Mouse (Mus musculus) liver, adult 2 months (tissue): ENCODE data around the gene Agbl1. TPM values are rescaled to one million over a fixed set of nuclear protein-coding genes. Genes with fewer than 3 reads are reported as not detected.
A peak's percentile ranks its signal among the peaks of the same experiment; 100 is the strongest.

Experiments used
- DNase-seq: peaks from one replicate; pipeline ENCODE4 v3.0.0-alpha.2; 2011; ENCODE audit warnings: low read depth, low spot score; ENCODE audit errors: extremely low read depth
- H3K27ac ChIP-seq: fragments of 200-500 bp; replicated peaks from 2 replicates; pipeline ENCODE4 v1.5.1; 2012; ENCODE audit warnings: low read depth, mild to moderate bottlenecking, control low read depth, inconsistent platforms, low read length; ENCODE audit not compliant: insufficient read depth
- H3K27me3 ChIP-seq: fragments of 200-500 bp; 2 replicates; pipeline ENCODE4 v1.6.1; 2012; ENCODE audit warnings: mild to moderate bottlenecking, moderate library complexity, low read length, inconsistent platforms; ENCODE audit not compliant: control insufficient read depth, insufficient read depth
- H3K36me3 ChIP-seq: fragments of 200-500 bp; 2 replicates; pipeline ENCODE4 v1.6.1; 2012; ENCODE audit warnings: low read length, inconsistent platforms; ENCODE audit not compliant: control insufficient read depth, insufficient read depth
- H3K4me1 ChIP-seq: fragments of 200-500 bp; 2 replicates; pipeline ENCODE4 v1.6.1; 2011; ENCODE audit warnings: low read length; ENCODE audit not compliant: control insufficient read depth, insufficient read depth
- H3K4me3 ChIP-seq: fragments of 200-500 bp; 2 replicates; pipeline ENCODE4 v1.5.1; 2011; ENCODE audit warnings: low read depth, mild to moderate bottlenecking, control low read depth, low read length, moderate library complexity; ENCODE audit not compliant: insufficient read depth
- H3K79me2 ChIP-seq: fragments of 200-500 bp; 2 replicates; pipeline ENCODE4 v1.6.1; 2012; ENCODE audit warnings: inconsistent platforms, mild to moderate bottlenecking, low read length, moderate library complexity; ENCODE audit not compliant: control insufficient read depth, insufficient read depth
- H3K9ac ChIP-seq: fragments of 200-500 bp; 2 replicates; pipeline ENCODE4 v1.6.1; 2012; ENCODE audit warnings: low read depth, mild to moderate bottlenecking, control low read depth, inconsistent platforms, low read length
- CTCF ChIP-seq: fragments of 200-500 bp; IDR thresholded peaks from 2 replicates; pipeline ENCODE4 v1.5.1; 2011; ENCODE audit warnings: low read depth, low read length, control low read depth
- POLR2A ChIP-seq: fragments of 200-500 bp; IDR thresholded peaks from 2 replicates; pipeline ENCODE4 v1.6.1; 2011; ENCODE audit warnings: low read length, control low read depth; ENCODE audit not compliant: insufficient read depth; ENCODE audit errors: extremely low read depth
- WGBS: fragments of 180-500 bp; shearing (Covaris S2); methylation state at CpG from one replicate; pipeline ENCODE4 v1.1.7; 2018; 5-methylcytosine and 5-hydroxymethylcytosine counted together
- polyA plus RNA-seq: library from polyadenylated mRNA; depleted of rRNA; stranded (reverse); fragments of >200 nt; gene quantifications from 2 replicates; pipeline ENCODE4 v1.2.3, GENCODE M21; 2012
- total RNA-seq: library from RNA; depleted of rRNA; stranded (reverse); fragments of >200 nt; gene quantifications from 2 replicates; pipeline ENCODE4 v1.2.3, GENCODE M21; 2014

Agbl1 gene
- total and polyA plus RNA-seq, 2 experiments = not detected

DNA sequence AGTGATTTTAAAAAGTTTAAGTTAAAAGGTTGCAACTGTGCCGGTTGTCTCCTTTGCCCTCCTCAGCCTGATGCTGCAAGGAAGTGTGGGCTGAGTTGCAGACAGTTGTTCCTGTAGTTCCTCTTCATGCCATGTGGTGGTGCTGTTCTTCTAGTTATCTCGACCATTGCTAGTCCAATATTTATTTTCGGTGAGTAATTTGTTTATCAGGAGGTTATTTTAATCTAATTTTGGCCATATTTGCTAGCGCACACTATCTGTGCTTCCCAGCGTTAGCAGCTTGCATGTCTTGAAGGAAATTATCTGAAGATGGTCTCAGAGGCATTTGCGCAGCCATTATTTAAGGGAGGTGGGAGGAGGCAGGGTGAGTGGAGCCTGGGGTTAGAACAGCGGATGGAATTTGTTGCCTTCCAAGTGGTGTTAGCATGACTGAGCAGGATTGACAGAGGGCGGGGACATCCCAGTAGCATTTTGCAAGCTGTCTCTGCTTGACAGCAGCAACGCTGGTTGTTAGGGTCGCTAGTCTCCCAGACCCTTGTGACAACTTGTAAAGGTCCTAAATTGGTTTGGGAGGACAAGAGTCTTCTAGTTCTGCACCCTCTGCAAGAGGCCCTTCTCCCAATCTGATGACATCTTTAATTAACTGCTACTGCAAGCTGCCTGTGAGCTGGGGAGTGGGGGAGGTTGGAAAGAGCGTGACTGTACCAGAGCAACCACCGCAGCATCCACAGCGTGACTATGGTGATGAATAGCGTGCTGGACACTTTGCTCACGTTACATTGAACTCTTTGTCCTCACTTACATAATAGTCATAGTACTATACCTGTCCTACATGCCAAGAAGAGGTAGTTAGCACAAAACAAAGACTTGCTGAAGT is 163.5 kb downstream of the Agbl1 start:
- Histone ChIP-seq H3K9ac (no peak overlapping the region), H3K4me1 (no peaks in the 10 kb centered on the region; the same call in 1 of the 2 replicates), H3K79me2 (no peaks in the 10 kb centered on the region), H3K27me3 (no peaks in the 10 kb centered on the region), H3K4me3 (no peak overlapping the region), H3K36me3 (no peaks in the 10 kb centered on the region), H3K27ac (no peak overlapping the region)
- peak; percentile 30 for DNase-seq
- WGBS = 19% methylated on average over 15 of the region's 15 CpGs
- TF ChIP-seq CTCF (peak; percentile 46), POLR2A (no peak)

DNA sequence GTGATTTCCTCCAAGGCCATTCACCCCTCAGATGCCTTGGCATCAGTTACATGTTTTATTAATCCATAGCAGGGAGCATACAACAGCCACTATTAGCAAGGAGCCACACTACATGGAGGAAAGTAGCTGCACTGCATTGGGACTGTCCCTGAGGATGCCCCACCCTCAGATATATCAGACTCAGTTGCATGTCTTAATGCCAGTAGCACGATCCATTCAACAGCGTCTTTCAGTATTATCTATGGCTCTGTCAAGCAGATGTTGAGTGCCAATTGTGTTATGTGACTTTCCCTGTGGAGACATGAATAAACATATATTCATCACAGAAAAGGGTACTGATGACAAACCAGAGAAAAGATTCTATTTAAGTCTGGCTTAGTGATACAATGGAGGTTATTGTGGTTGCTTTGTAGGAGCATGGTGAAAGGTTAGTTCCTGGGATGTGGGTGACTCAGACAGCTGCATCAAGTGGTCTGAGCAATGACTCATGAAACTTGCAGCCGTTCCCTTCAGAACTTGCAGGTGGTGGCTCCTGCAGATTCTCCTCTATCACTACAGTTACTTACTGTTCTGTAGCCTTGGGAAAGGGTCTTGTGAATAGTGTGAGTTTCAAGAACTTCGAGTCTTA is 178.4 kb downstream of the Agbl1 start:
- Histone ChIP-seq H3K4me3 (no peak overlapping the region), H3K9ac (no peak overlapping the region), H3K36me3 (no peaks in the 10 kb centered on the region), H3K79me2 (no peaks in the 10 kb centered on the region), H3K27me3 (0 out of 2 replicates have a peak, but pooled peaks cover 3% of the 10 kb centered on the region), H3K27ac (no peak overlapping the region), H3K4me1 (no peaks in the 10 kb centered on the region)
- WGBS = 84% methylated on average over 4 of the region's 4 CpGs
- TF ChIP-seq CTCF (no peak), POLR2A (no peak)
- no peak for DNase-seq

DNA sequence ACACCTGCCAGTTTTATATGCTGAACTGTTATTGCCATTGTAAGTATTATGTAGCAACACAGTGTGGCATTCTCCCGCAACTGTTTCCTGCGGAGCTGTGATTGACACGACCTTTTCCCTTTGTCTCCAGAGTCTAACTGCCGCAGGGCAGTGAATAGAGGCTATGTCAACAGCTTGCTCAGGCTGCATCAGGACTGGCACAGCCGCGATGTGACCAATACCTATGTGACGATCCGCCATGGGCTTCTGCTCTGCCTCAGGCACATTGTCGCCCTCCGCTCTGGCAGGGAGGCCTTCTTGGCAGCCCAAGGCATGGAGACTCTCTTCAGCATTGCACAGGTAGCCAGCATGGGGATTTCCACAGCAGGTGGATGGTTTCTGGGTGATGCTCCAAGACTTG is 179.3 kb downstream of the Agbl1 start:
- TF ChIP-seq POLR2A (no peak), CTCF (no peak)
- H3K4me3 ChIP-seq = no peak overlapping the region
- H3K27me3 ChIP-seq = 0 out of 2 replicates have a peak, but pooled peaks cover 3% of the 10 kb centered on the region
- no peaks in the 10 kb centered on the region for H3K4me1 ChIP-seq
- no peaks in the 10 kb centered on the region for H3K79me2 ChIP-seq
- no peak overlapping the region for H3K9ac ChIP-seq
- no peak overlapping the region for H3K27ac ChIP-seq
- DNase-seq = no peak
- no peaks in the 10 kb centered on the region for H3K36me3 ChIP-seq
- 77% methylated on average over 10 of the region's 10 CpGs for WGBS

DNA sequence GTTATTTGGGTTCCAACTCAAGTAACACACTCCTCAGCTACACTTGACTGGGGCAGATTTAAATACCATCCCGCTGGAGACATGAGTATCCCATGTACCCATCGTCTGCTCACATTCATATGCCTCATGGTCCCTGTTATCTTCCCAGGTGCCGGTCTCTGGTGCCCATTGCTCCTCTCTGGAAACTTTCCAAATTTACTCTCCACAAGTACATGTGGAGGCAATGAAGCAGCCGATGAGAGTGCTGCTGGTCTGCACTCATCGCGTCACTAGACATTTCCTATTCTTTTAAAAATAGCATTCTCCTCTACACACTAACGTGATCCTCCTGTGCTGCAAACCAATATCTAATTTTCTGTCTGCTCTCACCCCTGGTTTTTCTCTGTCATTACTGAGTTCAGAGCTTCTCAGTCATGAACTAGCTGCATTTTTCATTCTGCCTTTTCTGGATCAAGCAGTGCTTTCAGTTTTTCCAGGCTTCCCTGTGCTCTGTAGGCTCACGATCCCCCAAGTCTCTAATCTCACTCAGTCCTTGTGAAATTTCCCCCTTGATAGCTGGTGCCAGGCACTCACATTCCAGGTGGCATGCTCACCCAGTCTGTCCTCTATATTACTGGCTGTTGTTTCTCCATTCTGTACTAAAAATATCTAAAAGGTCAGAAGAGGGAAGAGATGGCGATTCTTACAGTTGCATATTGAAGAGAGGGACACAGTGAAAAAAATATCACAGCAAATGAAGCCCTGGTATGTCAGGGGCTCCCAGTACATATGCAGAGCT is 180.9 kb downstream of the Agbl1 start:
- Histone ChIP-seq H3K4me3 (no peak overlapping the region), H3K36me3 (no peaks in the 10 kb centered on the region), H3K27me3 (0 out of 2 replicates have a peak, but pooled peaks cover 3% of the 10 kb centered on the region), H3K9ac (no peak overlapping the region), H3K27ac (no peak overlapping the region), H3K4me1 (no peaks in the 10 kb centered on the region), H3K79me2 (no peaks in the 10 kb centered on the region)
- 73% methylated on average over 9 of the region's 9 CpGs for WGBS
- TF ChIP-seq CTCF (no peak), POLR2A (no peak)
- DNase-seq = no peak

DNA sequence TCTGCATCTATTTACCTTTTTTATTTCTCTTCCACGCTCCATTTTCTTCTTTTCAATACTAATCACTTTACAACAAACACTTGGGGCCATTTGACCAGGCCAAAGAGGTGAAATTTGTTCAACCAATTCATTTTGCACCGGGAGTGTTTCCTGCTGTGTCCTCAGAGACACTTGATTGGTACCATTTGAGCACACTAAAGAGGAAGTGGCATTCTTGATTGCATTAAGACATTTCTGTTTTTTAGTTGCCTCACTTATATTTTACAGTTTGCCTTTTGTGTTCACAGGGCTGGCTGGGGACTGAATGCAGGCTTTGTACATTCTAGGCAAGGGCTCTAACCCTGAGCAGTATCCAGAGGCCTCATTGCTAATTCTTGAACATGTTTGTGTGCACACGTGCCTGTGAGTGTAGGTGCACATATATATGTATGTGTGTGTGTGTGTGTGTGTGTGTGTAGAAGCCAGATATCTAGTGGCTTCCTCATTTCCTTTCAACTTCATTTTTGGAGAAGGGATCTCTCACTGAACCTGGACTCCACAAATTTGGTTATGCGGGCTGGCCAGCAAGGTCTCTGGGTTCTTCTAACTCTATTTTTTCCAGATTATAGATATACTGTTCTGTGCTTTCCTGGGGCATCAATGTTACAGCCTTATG is 182.4 kb downstream of the Agbl1 start:
- H3K4me1 ChIP-seq = no peaks in the 10 kb centered on the region
- H3K79me2 ChIP-seq = no peaks in the 10 kb centered on the region
- WGBS = 70% methylated on average over 4 of the region's 4 CpGs
- no peak for TF ChIP-seq CTCF
- TF ChIP-seq POLR2A = no peak
- H3K4me3 ChIP-seq = no peak overlapping the region
- H3K9ac ChIP-seq = no peak overlapping the region
- no peak for DNase-seq
- no peaks in the 10 kb centered on the region for H3K36me3 ChIP-seq
- 0 out of 2 replicates have a peak, but pooled peaks cover 3% of the 10 kb centered on the region for H3K27me3 ChIP-seq
- H3K27ac ChIP-seq = no peak overlapping the region
